Mouse (Mus musculus) C2C12 (cell line): ENCODE data around the gene Tnfrsf26. TPM values are rescaled to one million over a fixed set of nuclear protein-coding genes. Genes with fewer than 3 reads are reported as not detected.

Experiments used
- H3K27me3 ChIP-seq: one replicate; pipeline ENCODE4 v1.6.1; 2011; ENCODE audit not compliant: control insufficient read depth, insufficient read depth, insufficient read length
- H3K36me3 ChIP-seq: one replicate; pipeline ENCODE4 v1.6.1; 2011; ENCODE audit not compliant: control insufficient read depth, insufficient read depth
- H3K4me3 ChIP-seq: one replicate; pipeline ENCODE4 v1.5.1; 2011; ENCODE audit warnings: mild to moderate bottlenecking, control low read depth; ENCODE audit not compliant: poor library complexity, insufficient read depth, severe bottlenecking
- H3K79me2 ChIP-seq: one replicate; pipeline ENCODE4 v1.6.1; 2011; ENCODE audit not compliant: control insufficient read depth, insufficient read depth
- H3K79me3 ChIP-seq: one replicate; pipeline ENCODE4 v1.6.1; 2011; ENCODE audit warnings: low read depth, control low read depth
- H3ac ChIP-seq: one replicate; pipeline ENCODE3; 2011; ENCODE audit warnings: low read depth; ENCODE audit not compliant: control insufficient read depth, insufficient read length
- MYOG ChIP-seq: IDR thresholded peaks from one replicate; pipeline ENCODE4 v1.6.1; 2011; ENCODE audit not compliant: control insufficient read depth, insufficient read length; ENCODE audit errors: extremely low read depth
- USF1 ChIP-seq: IDR thresholded peaks from one replicate; pipeline ENCODE4 v1.6.1; 2011; ENCODE audit warnings: low read depth, mild to moderate bottlenecking, control low read depth, moderate library complexity
- microRNA-seq: library from miRNA; unstranded; fragments of <30 nt; microRNA quantifications from one replicate; pipeline ENCODE4, GENCODE M21; 2019; ENCODE audit warnings: borderline microRNAs expressed
- polyA plus RNA-seq: library from polyadenylated mRNA; unstranded; fragments of >200 nt; fragmentation: generic; extraction: Trizol; gene quantifications from one replicate; pipeline ENCODE4 v1.2.1, GENCODE M21; 2012; ENCODE audit warnings: missing spikeins

Gene Tnfrsf26
- polyA plus RNA-seq, 1 experiment: 0.04 TPM

DNA sequence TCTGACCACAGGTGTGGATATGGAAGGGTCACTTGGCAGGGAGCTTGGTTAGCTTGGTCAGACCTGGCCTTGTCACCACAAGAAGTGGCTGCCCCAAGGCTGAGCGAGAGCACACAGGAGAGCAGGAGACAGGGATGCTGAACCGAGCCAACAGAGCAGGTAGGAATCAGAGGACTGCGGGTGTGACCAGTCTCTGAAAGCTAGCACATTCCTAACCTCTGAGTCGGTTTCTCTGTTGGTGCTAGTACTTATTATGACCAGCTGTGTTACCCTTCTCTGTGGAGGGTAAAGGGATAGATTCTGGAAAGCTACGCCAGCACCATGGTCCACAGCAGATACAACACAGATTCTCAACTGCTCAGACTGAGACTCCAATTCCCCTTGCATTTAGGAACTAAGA, 64.7 kb downstream of the Tnfrsf26 start:
- no peak for TF ChIP-seq MYOG
- TF ChIP-seq USF1: no peak
- H3K79me2 ChIP-seq: no peaks in the 10 kb centered on the region
- H3K27me3 ChIP-seq: no peaks in the 10 kb centered on the region
- no peak overlapping the region for H3ac ChIP-seq
- H3K79me3 ChIP-seq: no peaks in the 10 kb centered on the region
- peaks cover 79% of the 10 kb centered on the region for H3K36me3 ChIP-seq
- no peak overlapping the region for H3K4me3 ChIP-seq

Small RNA genes within 50 kb of the gene (microRNA-seq; reads per million reads assigned to microRNA genes)
- gene Mir7064: 2.6 reads per million, percentile 43 among the genes with 10 or more reads in this experiment

Other genes starting within 250 kb of the Tnfrsf26 start
- 2.3 TPM for gene Cdkn1c, start 167.7 kb downstream of the Tnfrsf26 start, polyA plus RNA-seq
- gene Slc22a18, start 155.0 kb downstream of the Tnfrsf26 start, polyA plus RNA-seq: not detected
- 0.14 TPM for gene Phlda2, start 125.6 kb downstream of the Tnfrsf26 start, polyA plus RNA-seq
- gene Nap1l4, start 79.6 kb downstream of the Tnfrsf26 start, polyA plus RNA-seq: 112 TPM
- 137 TPM for gene Cars, start 28.6 kb downstream of the Tnfrsf26 start, polyA plus RNA-seq
- gene Tnfrsf22, start 20.9 kb upstream of the Tnfrsf26 start, polyA plus RNA-seq: 12.2 TPM
- gene Tnfrsf23, start 57.1 kb upstream of the Tnfrsf26 start, polyA plus RNA-seq: 16.7 TPM
- 41.1 TPM for gene Osbpl5, start 128.3 kb upstream of the Tnfrsf26 start, polyA plus RNA-seq
- gene Mrgprg, start 138.3 kb upstream of the Tnfrsf26 start, polyA plus RNA-seq: not detected
- 2.9 TPM for gene Mrgpre, start 155.8 kb upstream of the Tnfrsf26 start, polyA plus RNA-seq
- gene Nadsyn1, start 194.1 kb upstream of the Tnfrsf26 start, polyA plus RNA-seq: 5.6 TPM
- gene Dhcr7, start 194.4 kb upstream of the Tnfrsf26 start, polyA plus RNA-seq: 27.8 TPM
- gene Gm498, start 238.1 kb upstream of the Tnfrsf26 start, polyA plus RNA-seq: not detected